Mouse (Mus musculus): ENCODE measurements around the gene Pnpla1.

Pnpla1 gene

GRCm38 (mm10) chr17:28924957-28925595, 66.9 kb downstream of the Pnpla1 start:
- DNase-seq (ENCODE audit: low spot score) = no peak

DNA sequence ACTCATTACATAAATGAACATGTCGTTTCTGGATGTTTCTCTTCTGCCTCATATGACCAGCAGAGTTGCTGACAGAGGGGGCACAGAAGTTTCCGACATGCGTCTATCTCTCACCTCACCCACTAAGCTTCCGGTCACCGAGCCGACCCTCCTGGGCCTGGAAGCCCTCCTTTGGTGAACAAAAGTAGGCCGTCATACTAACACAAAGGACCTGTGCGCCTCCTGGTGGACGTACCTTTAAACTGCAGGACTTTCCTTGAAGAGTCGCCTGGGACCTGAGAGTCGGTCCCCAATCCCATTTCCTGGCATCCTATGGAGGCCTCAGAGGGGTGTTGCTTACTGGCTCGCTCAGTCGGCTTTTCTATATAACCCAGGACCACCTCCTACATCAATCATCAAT, 68.2 kb downstream of the Pnpla1 start:
- DNase-seq (ENCODE audit: low spot score) = peak; percentile 75

DNA sequence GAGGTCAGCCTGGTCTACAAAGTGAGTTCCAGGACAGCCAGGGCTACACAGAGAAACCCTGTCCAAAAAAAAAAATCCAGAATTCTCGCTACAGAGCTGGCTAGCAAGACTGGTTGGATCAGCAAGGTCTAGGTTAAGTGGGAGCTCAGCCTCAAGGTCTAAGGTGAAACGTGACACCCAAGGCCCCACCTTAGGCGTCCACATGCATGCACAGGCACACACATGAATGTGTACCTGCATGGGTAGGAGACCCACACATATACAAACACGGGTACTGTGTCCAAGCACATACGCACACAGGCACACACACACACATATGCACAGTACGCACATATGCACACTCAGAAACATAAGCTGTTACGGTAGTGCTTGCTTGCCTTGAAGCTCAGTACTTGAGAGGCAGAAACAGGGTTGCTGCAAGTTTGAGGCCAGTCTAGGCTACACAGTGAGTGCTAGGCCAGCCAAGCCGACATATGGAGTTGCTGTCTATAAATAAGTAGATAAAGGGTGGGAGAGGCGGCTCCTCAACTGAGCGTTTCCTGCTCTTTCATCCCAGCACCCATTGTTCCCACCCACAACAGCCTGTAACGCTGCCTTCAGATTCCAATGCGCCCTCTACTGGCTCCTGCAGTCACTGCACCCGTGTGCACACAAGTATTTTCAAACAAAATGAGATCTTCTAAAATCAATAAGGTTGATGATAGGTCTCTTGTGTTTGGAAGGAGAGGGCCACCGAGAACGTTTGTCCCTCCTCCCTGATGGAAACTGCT, 68.8 kb downstream of the Pnpla1 start:
- no peak for DNase-seq (ENCODE audit: low spot score)

- no peak for DNase-seq (ENCODE audit: low spot score)
These were observed 69.8 kb downstream of the Pnpla1 start for GRCm38 (mm10) chr17:28928004-28928403.

- no peak for DNase-seq (ENCODE audit: low spot score)
These were observed 71.2 kb downstream of the Pnpla1 start for GRCm38 (mm10) chr17:28929369-28929768.

- DNase-seq (ENCODE audit: low spot score) = peak; percentile 97
These were observed 72.3 kb downstream of the Pnpla1 start for GRCm38 (mm10) chr17:28930392-28931074.

DNA sequence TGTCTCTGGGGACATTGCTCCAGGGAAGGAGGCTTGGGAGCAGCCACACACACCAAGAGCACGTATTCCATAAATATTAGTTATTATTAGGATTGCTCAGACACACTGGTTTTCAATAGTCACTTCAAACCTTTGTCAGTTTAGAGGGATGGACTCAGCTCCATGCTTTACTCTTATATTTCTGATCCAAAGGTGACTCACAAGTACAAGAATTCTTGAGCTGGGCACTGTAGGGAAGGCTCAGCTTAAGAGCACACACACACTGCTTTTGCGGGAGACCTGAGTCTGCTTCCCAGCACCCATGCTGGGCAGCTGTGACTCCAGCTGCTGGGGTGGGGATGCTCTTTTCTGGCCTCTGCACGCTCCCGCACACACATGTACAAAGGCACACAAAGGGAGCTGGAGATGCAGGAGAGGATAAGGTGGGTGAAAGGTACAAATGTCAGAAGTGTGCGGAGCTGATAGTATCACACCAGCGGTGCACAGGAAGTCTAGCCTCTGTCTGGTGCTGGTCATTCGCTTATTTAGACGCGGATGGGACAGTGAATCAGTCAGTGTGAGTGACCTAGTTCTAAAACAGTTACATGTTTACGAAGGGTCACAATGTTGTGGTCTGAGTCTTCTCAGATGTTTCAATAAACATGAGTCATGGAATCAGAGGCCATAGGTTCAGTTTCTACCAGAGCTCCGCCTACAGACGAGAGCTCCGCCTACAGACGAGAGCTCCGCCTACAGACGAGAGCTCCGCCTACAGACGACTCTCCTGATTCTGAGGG, 73.4 kb downstream of the Pnpla1 start:
- DNase-seq (ENCODE audit: low spot score) = no peak

DNA sequence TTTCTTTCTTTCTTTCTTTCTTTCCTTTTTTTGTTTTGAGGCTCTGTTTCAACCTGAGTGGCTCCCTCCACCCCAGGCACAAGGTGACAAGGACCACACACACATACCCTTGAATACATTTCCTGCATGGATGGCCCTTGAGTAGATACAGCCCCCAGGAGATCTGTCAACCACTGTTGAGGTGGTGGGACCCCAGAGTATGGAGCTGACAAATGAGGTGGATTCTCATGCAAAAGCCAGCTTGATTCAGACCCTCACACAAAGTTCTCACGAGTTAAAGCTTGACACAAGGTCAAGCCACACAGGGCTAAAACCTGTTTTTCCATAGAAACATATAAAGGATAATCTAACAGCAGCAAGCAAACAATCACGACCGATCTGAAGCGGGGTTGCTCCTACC, 74.1 kb downstream of the Pnpla1 start:
- DNase-seq (ENCODE audit: low spot score) = no peak

DNA sequence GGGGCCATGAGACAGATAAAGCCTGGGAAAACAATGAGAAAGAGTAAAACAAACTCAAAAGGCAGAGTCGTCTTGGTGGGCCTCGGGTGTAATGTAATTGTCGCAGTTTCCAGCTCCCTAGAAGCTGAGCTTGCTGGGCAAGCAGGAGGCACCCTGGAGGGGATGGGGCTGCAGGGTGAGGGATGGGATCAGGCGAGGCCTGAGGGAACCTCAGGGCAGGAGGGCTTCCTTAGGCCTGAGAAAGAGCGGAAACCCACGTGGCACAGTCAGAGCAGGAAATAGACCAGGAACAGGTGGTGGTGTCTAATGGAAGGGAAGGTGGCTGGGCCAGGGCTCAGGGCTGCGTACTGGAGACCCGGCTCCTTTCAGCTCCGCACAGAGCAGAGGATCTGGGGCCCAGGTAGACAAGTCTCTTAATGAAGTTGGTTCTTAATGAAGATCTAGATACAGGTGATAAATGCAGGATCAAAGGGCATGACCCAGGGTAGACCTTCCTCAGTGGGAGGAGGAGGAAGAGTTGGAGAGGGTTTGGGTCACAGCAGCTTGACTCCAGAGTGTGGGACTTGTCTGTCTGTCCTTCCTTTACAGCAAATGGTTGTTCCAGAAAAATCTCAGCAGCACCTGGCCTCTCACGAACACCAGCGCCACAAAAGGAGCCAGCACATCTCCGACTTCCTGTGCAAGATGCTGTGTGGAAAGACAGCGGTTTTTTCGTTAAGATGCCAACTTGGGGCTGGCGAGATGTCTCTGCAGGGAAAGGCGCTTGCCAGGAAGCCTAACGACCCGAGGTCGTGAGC, 76.1 kb downstream of the Pnpla1 start:
- no peak for DNase-seq (ENCODE audit: low spot score)

- DNase-seq (ENCODE audit: low spot score) = no peak
These were observed 77.9 kb downstream of the Pnpla1 start for GRCm38 (mm10) chr17:28936133-28936532.

GRCm38 (mm10) chr17:28936622-28937345, 78.6 kb downstream of the Pnpla1 start:
- DNase-seq (ENCODE audit: low spot score) = no peak
